Mouse (Mus musculus): ENCODE data around the gene Echdc2. TPM values are rescaled to one million over a fixed set of nuclear protein-coding genes. Genes with fewer than 3 reads are reported as not detected.

Echdc2 gene
- polyA plus RNA-seq, 1 experiment from 2014 or later, result 46.9 TPM

DNA sequence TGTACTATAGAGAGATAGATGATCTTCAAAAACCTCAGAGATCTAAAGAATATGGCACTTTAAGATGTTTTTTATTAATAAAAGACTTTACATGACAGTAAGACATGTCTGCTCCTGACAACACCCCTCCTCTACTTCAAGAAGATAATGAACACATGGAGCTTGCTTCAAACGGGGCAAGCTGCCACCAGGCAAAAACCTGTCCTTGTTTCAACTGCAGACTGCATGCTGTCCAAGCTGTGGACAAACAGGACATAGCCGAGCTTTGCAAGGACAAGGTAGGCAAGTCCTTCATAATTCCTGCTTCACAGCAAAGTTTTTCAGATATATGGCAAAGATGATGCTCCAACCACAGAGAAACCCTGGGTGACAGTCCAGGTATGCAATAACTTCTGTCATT lies 34.0 kb downstream of the Echdc2 start:
- WGBS, result 54% methylated on average over 2 of the region's 2 CpGs
- no peak overlapping the region for H3K4me2 ChIP-seq (replicated peaks)
- no peaks in the 10 kb centered on the region for H3K36me3 ChIP-seq
- no peak for ATAC-seq (ENCODE audit: insufficient number of reproducible peaks, low FRiP score, low TSS enrichment, low read depth)
- peaks cover 4% of the 10 kb centered on the region; the same call in 1 of the 2 replicates for H3K4me1 ChIP-seq
- H3K27ac ChIP-seq (replicated peaks), result no peak overlapping the region
- no peak overlapping the region for H3K4me3 ChIP-seq (replicated peaks)
- H3K9me3 ChIP-seq (replicated peaks), result no peaks in the 10 kb centered on the region
- no peak overlapping the region for H3K9ac ChIP-seq
- H3K27me3 ChIP-seq, result no peaks in the 10 kb centered on the region

DNA sequence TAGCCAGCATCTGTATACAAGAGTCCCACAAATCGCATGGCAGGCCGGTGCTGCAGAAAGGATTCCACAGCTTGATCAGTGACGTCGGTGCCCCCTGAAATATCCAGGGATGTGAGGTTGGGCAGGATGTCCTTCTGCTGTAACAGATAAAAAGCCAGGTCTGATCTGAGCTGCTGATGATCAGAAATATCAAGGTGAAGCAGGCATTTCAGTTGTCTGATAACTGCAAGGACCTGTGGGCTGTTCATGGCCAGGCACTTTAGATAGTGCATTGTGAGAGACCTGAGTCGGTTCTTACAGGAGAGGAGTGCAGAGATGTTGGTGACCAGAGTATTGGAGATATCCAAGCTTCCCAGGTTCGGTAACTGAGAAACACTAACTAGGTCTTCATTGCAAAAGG lies 39.4 kb downstream of the Echdc2 start:
- no peaks in the 10 kb centered on the region for H3K4me1 ChIP-seq
- no peaks in the 10 kb centered on the region for H3K9me3 ChIP-seq (replicated peaks)
- WGBS, result 92% methylated on average over 6 of the region's 6 CpGs
- no peak overlapping the region for H3K9ac ChIP-seq
- no peaks in the 10 kb centered on the region for H3K36me3 ChIP-seq
- no peak for ATAC-seq (ENCODE audit: insufficient number of reproducible peaks, low FRiP score, low TSS enrichment, low read depth)
- H3K27me3 ChIP-seq, result no peaks in the 10 kb centered on the region
- no peak overlapping the region for H3K4me2 ChIP-seq (replicated peaks)
- no peak overlapping the region for H3K27ac ChIP-seq (replicated peaks)
- no peak overlapping the region for H3K4me3 ChIP-seq (replicated peaks)

DNA sequence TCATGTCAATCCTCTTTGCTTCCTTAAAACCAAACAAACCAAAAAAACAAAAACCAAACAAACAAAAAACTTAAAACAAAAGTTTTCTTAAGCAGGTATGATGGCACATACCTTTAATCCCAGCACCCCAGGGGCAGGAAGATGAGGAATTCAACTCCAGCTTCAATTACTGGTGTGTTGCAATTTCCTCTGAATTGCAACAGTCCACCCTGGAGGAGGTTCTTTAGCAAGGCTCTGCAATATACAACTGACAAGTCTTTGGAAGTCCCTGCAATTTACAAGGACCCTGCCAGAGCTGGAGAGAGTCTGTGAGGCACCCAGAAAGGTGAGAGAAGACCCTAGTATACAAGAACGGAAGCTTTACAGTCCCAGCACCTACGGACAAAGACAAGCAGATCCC lies 47.8 kb downstream of the Echdc2 start:
- Histone ChIP-seq H3K36me3 (no peaks in the 10 kb centered on the region), H3K9ac (no peak overlapping the region), H3K4me2 (replicated peaks) (no peak overlapping the region), H3K4me1 (peaks cover 10% of the 10 kb centered on the region; the same call in 1 of the 2 replicates), H3K27ac (replicated peaks) (no peak overlapping the region), H3K9me3 (replicated peaks) (no peaks in the 10 kb centered on the region), H3K27me3 (peaks cover 16% of the 10 kb centered on the region), H3K4me3 (replicated peaks) (no peak overlapping the region)
- WGBS, result 84% methylated on average over 2 of the region's 2 CpGs
- ATAC-seq (ENCODE audit: insufficient number of reproducible peaks, low FRiP score, low TSS enrichment, low read depth), result no peak

DNA sequence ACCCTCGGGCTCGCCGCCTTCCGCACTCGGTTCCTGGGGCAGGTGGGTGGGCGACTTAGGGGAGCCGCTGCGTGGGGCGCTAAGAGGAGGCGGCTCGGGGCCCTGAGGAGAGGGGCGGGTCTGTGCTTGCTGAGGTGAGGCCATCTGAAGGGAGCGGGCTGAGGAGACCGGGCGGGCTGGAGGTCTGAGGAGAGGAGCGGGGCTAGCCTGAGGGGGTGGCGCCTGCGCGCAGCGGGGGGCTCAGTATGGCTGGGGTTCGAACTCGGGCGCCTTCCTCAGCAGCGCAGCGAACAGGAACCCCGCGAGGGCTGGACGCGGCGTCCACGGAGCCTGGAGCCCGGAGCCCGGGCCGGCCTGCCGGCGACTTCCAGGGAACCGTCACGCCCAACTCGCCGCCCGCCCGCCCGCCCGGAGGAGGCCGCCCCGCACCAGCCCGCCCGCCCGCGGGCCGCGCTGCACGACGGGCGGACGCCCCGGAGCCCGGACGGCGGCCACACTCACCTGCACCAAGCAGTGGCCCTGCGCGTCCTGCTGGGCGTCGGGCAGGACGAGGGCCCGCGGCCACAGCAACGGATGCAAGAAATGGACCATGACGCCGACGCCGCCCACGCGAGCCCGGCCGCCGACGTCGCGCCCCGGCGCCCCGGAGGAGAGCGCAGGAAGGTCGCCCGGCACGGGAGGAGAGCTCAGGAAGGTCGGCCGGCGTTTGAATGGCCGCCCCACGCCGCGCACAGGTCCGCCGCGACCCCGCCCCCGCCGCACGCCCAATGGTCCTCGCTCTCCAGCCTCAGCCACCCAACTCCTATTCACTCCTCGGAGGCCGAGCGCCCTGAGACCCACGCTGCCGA lies 52.3 kb downstream of the Echdc2 start, which contains the start of gene Zyg11a:
Gene Zyg11a, minus strand, starts transcription at position 717 of the 848 bp plus-strand sequence.
- WGBS, result 1% methylated on average over 87 of the region's 107 CpGs
- H3K9me3 ChIP-seq (replicated peaks), result no peaks in the 10 kb centered on the region
- H3K4me2 ChIP-seq (replicated peaks), result peak within 1 kb of the TSS; percentile 72
- no peak within 1 kb of the TSS for H3K9ac ChIP-seq
- ATAC-seq (ENCODE audit: insufficient number of reproducible peaks, low FRiP score, low TSS enrichment, low read depth), result peak; percentile 54; the same call in 1 of the 2 replicates
- no peak within 1 kb of the TSS for H3K27ac ChIP-seq (replicated peaks)
- peak within 1 kb of the TSS; percentile 44 for H3K4me3 ChIP-seq (replicated peaks)
- peaks cover 14% of the 10 kb centered on the region for H3K4me1 ChIP-seq
- H3K27me3 ChIP-seq, result peaks cover 33% of the 10 kb centered on the region
- no peaks in the 10 kb centered on the region for H3K36me3 ChIP-seq

DNA sequence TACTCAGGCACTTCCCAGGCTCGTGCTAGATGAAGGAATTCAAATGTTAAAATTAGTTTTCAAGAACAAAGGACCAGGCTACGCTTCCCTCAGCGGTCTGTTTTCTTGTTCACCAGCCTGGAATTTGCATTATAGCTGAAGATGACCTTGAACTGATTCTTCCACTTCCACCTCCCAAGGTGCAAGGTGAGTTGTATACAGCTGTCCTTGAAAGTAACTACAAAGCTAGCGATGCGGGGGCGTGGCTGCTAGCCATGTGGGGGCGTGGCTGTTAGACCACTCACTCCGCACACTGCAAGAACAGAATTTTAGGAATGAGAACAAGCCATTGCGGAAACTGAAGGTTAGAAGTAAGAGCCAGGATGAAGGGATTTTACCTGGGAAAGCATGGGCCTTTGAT lies 53.8 kb downstream of the Echdc2 start:
- Histone ChIP-seq H3K9me3 (replicated peaks) (no peaks in the 10 kb centered on the region), H3K4me3 (replicated peaks) (no peak overlapping the region), H3K27ac (replicated peaks) (no peak overlapping the region), H3K36me3 (no peaks in the 10 kb centered on the region), H3K9ac (no peak overlapping the region), H3K4me2 (replicated peaks) (no peak overlapping the region), H3K4me1 (peaks cover 14% of the 10 kb centered on the region), H3K27me3 (peaks cover 33% of the 10 kb centered on the region)
- WGBS, result 12% methylated on average over 9 of the region's 9 CpGs
- ATAC-seq (ENCODE audit: insufficient number of reproducible peaks, low FRiP score, low TSS enrichment, low read depth), result no peak

DNA sequence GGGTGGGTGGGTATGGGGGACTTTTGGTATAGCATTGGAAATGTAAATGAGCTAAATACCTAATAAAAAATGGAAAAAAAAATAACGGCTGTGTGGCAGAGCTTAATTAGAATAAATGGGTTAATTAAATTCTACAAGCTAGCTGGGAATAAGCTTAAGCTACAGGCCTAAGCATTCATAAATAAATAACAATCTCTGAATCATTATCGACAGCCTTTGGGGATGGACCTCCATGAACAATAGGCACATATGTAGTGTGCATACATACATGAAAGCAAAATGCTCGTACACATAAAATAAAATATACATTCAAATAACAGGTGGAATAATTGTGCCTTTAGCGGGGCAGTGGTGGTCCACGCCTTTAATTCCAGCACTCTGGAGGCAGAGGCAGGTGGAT lies 57.3 kb downstream of the Echdc2 start:
- Histone ChIP-seq H3K27me3 (peaks cover 22% of the 10 kb centered on the region), H3K4me2 (replicated peaks) (no peak overlapping the region), H3K27ac (replicated peaks) (no peak overlapping the region), H3K4me1 (peaks cover 9% of the 10 kb centered on the region), H3K4me3 (replicated peaks) (no peak overlapping the region), H3K9ac (no peak overlapping the region), H3K36me3 (no peaks in the 10 kb centered on the region), H3K9me3 (replicated peaks) (no peaks in the 10 kb centered on the region)
- 84% methylated on average over 5 of the region's 5 CpGs for WGBS
- no peak for ATAC-seq (ENCODE audit: insufficient number of reproducible peaks, low FRiP score, low TSS enrichment, low read depth)

DNA sequence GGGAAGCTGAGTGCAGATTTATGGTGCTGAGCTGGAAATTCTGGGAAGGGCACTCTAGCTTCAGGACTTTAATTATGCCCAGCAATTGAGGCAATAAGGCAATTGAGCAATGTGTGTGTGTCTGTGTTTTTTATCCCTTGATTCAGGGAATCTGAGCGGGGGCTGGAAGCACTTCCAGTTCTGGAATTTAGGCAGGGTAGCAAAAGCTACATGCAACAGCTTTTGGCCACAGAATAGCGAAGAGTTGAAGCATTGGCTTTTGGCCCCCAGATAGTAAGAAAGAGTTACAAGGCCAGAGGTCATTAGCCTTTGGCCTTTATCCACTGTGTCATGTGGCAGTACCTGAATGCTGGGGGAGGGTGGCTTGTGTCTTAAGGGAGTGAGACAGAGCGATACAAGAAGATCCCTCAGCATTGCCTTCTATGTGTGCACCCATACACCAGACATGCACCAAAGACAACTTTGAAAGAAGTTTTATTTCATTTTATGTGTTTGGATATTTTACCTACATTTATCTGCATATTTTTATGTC lies 60.2 kb downstream of the Echdc2 start:
- Histone ChIP-seq H3K9me3 (replicated peaks) (no peaks in the 10 kb centered on the region), H3K4me2 (replicated peaks) (no peak overlapping the region), H3K4me1 (no peaks in the 10 kb centered on the region), H3K36me3 (no peaks in the 10 kb centered on the region), H3K9ac (no peak overlapping the region), H3K27ac (replicated peaks) (no peak overlapping the region), H3K4me3 (replicated peaks) (no peak overlapping the region), H3K27me3 (no peaks in the 10 kb centered on the region)
- WGBS, result 37% methylated on average over 3 of the region's 3 CpGs
- no peak for ATAC-seq (ENCODE audit: insufficient number of reproducible peaks, low FRiP score, low TSS enrichment, low read depth)

Other genes starting within 250 kb of the Echdc2 start
- gene Cpt2, start 241.8 kb upstream of the Echdc2 start, polyA plus RNA-seq (2015; fragmentation: Nextera tagmentation; extraction: Ambion mirVana), result 33.2 and 34.1 TPM in 2 replicates
- 0.12 and 0.16 TPM in 2 replicates for gene Slc1a7, start 197.1 kb upstream of the Echdc2 start, polyA plus RNA-seq (2015; fragmentation: Nextera tagmentation; extraction: Ambion mirVana)
- 4.5 and 5.5 TPM in 2 replicates for gene Podn, start 69.0 kb upstream of the Echdc2 start, polyA plus RNA-seq (2015; fragmentation: Nextera tagmentation; extraction: Ambion mirVana)
- 222 and 224 TPM in 2 replicates for gene Scp2, start 20.4 kb upstream of the Echdc2 start, polyA plus RNA-seq (2015; fragmentation: Nextera tagmentation; extraction: Ambion mirVana)
- gene Zyg11a, start 52.6 kb downstream of the Echdc2 start, polyA plus RNA-seq (2015; fragmentation: Nextera tagmentation; extraction: Ambion mirVana), result 0.11 and 0.12 TPM in 2 replicates
- gene Zyg11b, start 135.7 kb downstream of the Echdc2 start, polyA plus RNA-seq (2015; fragmentation: Nextera tagmentation; extraction: Ambion mirVana), result 10.7 and 11.5 TPM in 2 replicates
- gene Coa7, start 162.7 kb downstream of the Echdc2 start, polyA plus RNA-seq (2015; fragmentation: Nextera tagmentation; extraction: Ambion mirVana), result 39.9 and 42.9 TPM in 2 replicates
- gene Shisal2a, start 217.9 kb downstream of the Echdc2 start, polyA plus RNA-seq (2015; fragmentation: Nextera tagmentation; extraction: Ambion mirVana), result 3.6 and 3.8 TPM in 2 replicates
- 114 and 120 TPM in 2 replicates for gene Gpx7, start 241.5 kb downstream of the Echdc2 start, polyA plus RNA-seq (2015; fragmentation: Nextera tagmentation; extraction: Ambion mirVana)